Mouse (Mus musculus) liver, embryonic 12.5 days (tissue): ENCODE data around the gene Sft2d2. TPM values are rescaled to one million over a fixed set of nuclear protein-coding genes. Genes with fewer than 3 reads are reported as not detected.
A peak's percentile ranks its signal among the peaks of the same experiment; 100 is the strongest.

Experiments used
- ATAC-seq: fragments of 200-750 bp; cut with Nextera tagmentation; 2 replicates; pipeline ENCODE4 v1.8.0; 2017; ENCODE audit warnings: moderate number of reproducible peaks, mild to moderate bottlenecking, moderate library complexity
- H3K27ac ChIP-seq: fragments of 300-500 bp; sonication (generic); 2 replicates; pipeline ENCODE4 v1.5.1; 2016; ENCODE audit warnings: mild to moderate bottlenecking
- H3K27me3 ChIP-seq: fragments of 300-500 bp; sonication (generic); replicated peaks from 2 replicates; pipeline ENCODE4 v1.6.1; 2016; ENCODE audit warnings: mild to moderate bottlenecking, moderate library complexity
- H3K36me3 ChIP-seq: fragments of 300-500 bp; sonication (generic); 2 replicates; pipeline ENCODE4 v1.6.1; 2016; ENCODE audit warnings: mild to moderate bottlenecking, moderate library complexity
- H3K4me1 ChIP-seq: fragments of 300-500 bp; sonication (generic); 2 replicates; pipeline ENCODE4 v1.6.1; 2016
- H3K4me2 ChIP-seq: fragments of 300-500 bp; sonication (generic); 2 replicates; pipeline ENCODE4 v1.6.1; 2016; ENCODE audit warnings: mild to moderate bottlenecking, moderate library complexity
- H3K4me3 ChIP-seq: fragments of 300-500 bp; sonication (generic); 2 replicates; pipeline ENCODE4 v1.5.1; 2016; ENCODE audit warnings: mild to moderate bottlenecking, moderate library complexity
- H3K9ac ChIP-seq: fragments of 300-500 bp; sonication (generic); 2 replicates; pipeline ENCODE4 v1.6.1; 2016; ENCODE audit warnings: mild to moderate bottlenecking, moderate library complexity
- H3K9me3 ChIP-seq: fragments of 300-500 bp; sonication (generic); replicated peaks from 2 replicates; pipeline ENCODE4 v1.6.1; 2016; ENCODE audit warnings: mild to moderate bottlenecking, moderate library complexity
- WGBS: fragments of 180-500 bp; shearing (Covaris S2); methylation state at CpG from one replicate; pipeline ENCODE4 v1.1.7; 2016; ENCODE audit not compliant: insufficient replicate concordance; 5-methylcytosine and 5-hydroxymethylcytosine counted together
- polyA plus RNA-seq: library from polyadenylated mRNA; unstranded; fragments of >200 nt; fragmentation: Nextera tagmentation; extraction: Ambion mirVana; gene quantifications from 2 replicates; pipeline ENCODE4 v1.2.1, GENCODE M21; 2016

The Sft2d2 gene
- polyA plus RNA-seq, 1 experiment from 2014 or later, result 8.6 TPM

- 0 out of 2 replicates have a peak, but pooled peaks cover 9% of the 10 kb centered on the region for H3K27me3 ChIP-seq
- H3K4me2 ChIP-seq, result no peak overlapping the region
- no peaks in the 10 kb centered on the region for H3K9me3 ChIP-seq
- no peak overlapping the region for H3K4me3 ChIP-seq
- H3K4me1 ChIP-seq, result 0 out of 2 replicates have a peak, but pooled peaks cover 6% of the 10 kb centered on the region
- no peaks in the 10 kb centered on the region for H3K36me3 ChIP-seq
- H3K9ac ChIP-seq, result no peak overlapping the region
- no peak for ATAC-seq
- WGBS, result 69% methylated on average over 8 of the region's 8 CpGs
- no peak overlapping the region for H3K27ac ChIP-seq
Observed at GRCm38 (mm10) chr1:165200748-165201147, 6.5 kb upstream of the Sft2d2 start.

DNA sequence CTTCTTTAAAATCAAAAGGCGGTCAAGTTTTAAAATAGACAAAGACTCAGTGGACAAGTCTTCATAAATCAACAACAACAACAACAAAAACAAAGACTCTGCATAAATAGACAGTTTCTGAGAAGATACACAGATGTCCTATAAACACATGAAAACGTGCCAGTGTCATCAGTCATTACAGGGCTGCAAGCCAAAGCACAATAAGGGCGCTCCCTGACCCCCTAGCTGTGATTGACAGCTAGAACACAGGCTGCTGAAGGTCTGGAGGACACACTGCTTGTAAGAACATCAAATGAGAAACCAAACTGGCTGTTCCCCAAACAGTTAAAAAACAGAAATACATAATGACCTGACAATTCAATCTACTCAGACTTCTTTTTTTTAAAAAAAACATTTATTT lies 5.4 kb upstream of the Sft2d2 start:
- no peak for ATAC-seq
- no peak overlapping the region for H3K4me2 ChIP-seq
- H3K4me1 ChIP-seq, result peaks cover 16% of the 10 kb centered on the region
- H3K27me3 ChIP-seq, result 0 out of 2 replicates have a peak, but pooled peaks cover 9% of the 10 kb centered on the region
- no peak overlapping the region for H3K4me3 ChIP-seq
- WGBS, result 56% methylated on average over 3 of the region's 3 CpGs
- no peak overlapping the region for H3K9ac ChIP-seq
- no peak overlapping the region for H3K27ac ChIP-seq
- no peaks in the 10 kb centered on the region for H3K9me3 ChIP-seq
- H3K36me3 ChIP-seq, result no peaks in the 10 kb centered on the region

- no peaks in the 10 kb centered on the region for H3K36me3 ChIP-seq
- WGBS, result 47% methylated on average over 1 of the region's 1 CpGs
- peaks cover 18% of the 10 kb centered on the region for H3K4me1 ChIP-seq
- no peak overlapping the region for H3K27ac ChIP-seq
- ATAC-seq, result no peak
- 0 out of 2 replicates have a peak, but pooled peaks cover 9% of the 10 kb centered on the region for H3K27me3 ChIP-seq
- H3K9ac ChIP-seq, result no peak overlapping the region
- H3K4me2 ChIP-seq, result no peak overlapping the region
- H3K4me3 ChIP-seq, result no peak overlapping the region
- H3K9me3 ChIP-seq, result no peaks in the 10 kb centered on the region
Observed at GRCm38 (mm10) chr1:165198951-165199350, 4.7 kb upstream of the Sft2d2 start.

GRCm38 (mm10) chr1:165197875-165198274 lies 3.6 kb upstream of the Sft2d2 start:
- no peaks in the 10 kb centered on the region for H3K9me3 ChIP-seq
- ATAC-seq, result no peak
- no peaks in the 10 kb centered on the region for H3K36me3 ChIP-seq
- H3K27ac ChIP-seq, result no peak overlapping the region
- H3K9ac ChIP-seq, result no peak overlapping the region
- no peak overlapping the region for H3K4me3 ChIP-seq
- H3K4me1 ChIP-seq, result peaks cover 27% of the 10 kb centered on the region
- no peak overlapping the region for H3K4me2 ChIP-seq
- 27% methylated on average over 3 of the region's 3 CpGs for WGBS
- H3K27me3 ChIP-seq, result 0 out of 2 replicates have a peak, but pooled peaks cover 9% of the 10 kb centered on the region

DNA sequence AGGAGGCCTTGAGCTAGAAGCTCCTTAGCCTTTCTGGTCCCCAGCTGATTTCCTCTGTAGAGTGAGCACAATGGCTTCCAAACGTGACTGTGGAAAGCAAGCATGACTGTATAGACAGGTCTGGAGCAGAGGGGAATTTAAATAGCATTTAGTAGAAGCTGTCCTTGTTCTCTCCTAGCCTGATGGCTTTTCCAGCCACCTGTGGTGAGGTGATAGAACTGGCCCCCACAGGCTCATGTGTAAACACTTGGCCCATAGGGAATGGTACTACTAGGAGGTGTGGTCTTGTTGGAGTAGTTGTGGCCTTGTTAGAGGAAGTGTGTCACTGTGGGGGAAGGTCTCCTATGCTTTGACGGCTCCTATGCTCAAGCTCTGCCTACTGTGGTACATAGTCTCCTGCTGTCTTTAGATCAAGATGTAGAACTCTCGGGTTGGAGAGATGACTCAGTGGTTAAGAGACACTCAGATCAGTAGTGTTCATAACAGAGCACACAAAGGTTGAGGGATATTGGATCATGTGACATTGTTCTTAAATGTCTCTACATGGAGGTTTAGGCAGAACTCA lies 1.2 kb upstream of the Sft2d2 start:
- ATAC-seq, result no peak
- peak overlapping the region; percentile 97 for H3K4me2 ChIP-seq
- no peaks in the 10 kb centered on the region for H3K36me3 ChIP-seq
- peak overlapping the region; percentile 82 for H3K9ac ChIP-seq
- peak overlapping the region; percentile 82; the same call in 1 of the 2 replicates for H3K4me3 ChIP-seq
- H3K9me3 ChIP-seq, result no peaks in the 10 kb centered on the region
- WGBS, result 55% methylated on average over 3 of the region's 3 CpGs
- H3K4me1 ChIP-seq, result peaks cover 33% of the 10 kb centered on the region
- 0 out of 2 replicates have a peak, but pooled peaks cover 6% of the 10 kb centered on the region for H3K27me3 ChIP-seq
- H3K27ac ChIP-seq, result peak overlapping the region; percentile 89; the same call in 1 of the 2 replicates

GRCm38 (mm10) chr1:165194662-165195013 lies 400 bp upstream of the Sft2d2 start:
- ATAC-seq, result peak; percentile 38
- peak overlapping the region; percentile 82 for H3K9ac ChIP-seq

GRCm38 (mm10) chr1:165193426-165193825 lies 812 bp downstream of the Sft2d2 start:
- H3K36me3 ChIP-seq, result no peaks in the 10 kb centered on the region
- H3K27ac ChIP-seq, result peak overlapping the region; percentile 89
- no peak for ATAC-seq
- H3K9ac ChIP-seq, result peak overlapping the region; percentile 82
- H3K4me2 ChIP-seq, result peak overlapping the region; percentile 97
- H3K4me3 ChIP-seq, result peak overlapping the region; percentile 82
- H3K9me3 ChIP-seq, result no peaks in the 10 kb centered on the region
- H3K27me3 ChIP-seq, result no peaks in the 10 kb centered on the region
- 2% methylated on average over 7 of the region's 7 CpGs for WGBS
- peaks cover 40% of the 10 kb centered on the region for H3K4me1 ChIP-seq

More at GRCm38 (mm10) chr1:165194662-165195013, 400 bp upstream of the Sft2d2 start:
- Histone ChIP-seq H3K9me3 (no peaks in the 10 kb centered on the region), H3K36me3 (no peaks in the 10 kb centered on the region), H3K27ac (peak overlapping the region; percentile 89; the same call in 1 of the 2 replicates), H3K4me1 (peaks cover 33% of the 10 kb centered on the region), H3K27me3 (0 out of 2 replicates have a peak, but pooled peaks cover 6% of the 10 kb centered on the region), H3K4me2 (peak overlapping the region; percentile 97), H3K4me3 (peak overlapping the region; percentile 82)
- 13% methylated on average over 5 of the region's 5 CpGs for WGBS

GRCm38 (mm10) chr1:165192714-165193264 lies 1.4 kb downstream of the Sft2d2 start:
- no peaks in the 10 kb centered on the region for H3K9me3 ChIP-seq
- 19% methylated on average over 10 of the region's 10 CpGs for WGBS
- peak overlapping the region; percentile 82 for H3K4me3 ChIP-seq
- peak overlapping the region; percentile 82; the same call in 1 of the 2 replicates for H3K9ac ChIP-seq
- no peaks in the 10 kb centered on the region for H3K36me3 ChIP-seq
- peak overlapping the region; percentile 89; the same call in 1 of the 2 replicates for H3K27ac ChIP-seq
- ATAC-seq, result no peak
- no peaks in the 10 kb centered on the region for H3K27me3 ChIP-seq
- H3K4me1 ChIP-seq, result peaks cover 40% of the 10 kb centered on the region
- peak overlapping the region; percentile 97 for H3K4me2 ChIP-seq

- H3K27me3 ChIP-seq, result no peaks in the 10 kb centered on the region
- no peak overlapping the region for H3K9ac ChIP-seq
- H3K27ac ChIP-seq, result no peak overlapping the region
- no peaks in the 10 kb centered on the region for H3K9me3 ChIP-seq
- no peak for ATAC-seq
- peaks cover 39% of the 10 kb centered on the region for H3K4me1 ChIP-seq
- H3K4me3 ChIP-seq, result no peak overlapping the region
- no peak overlapping the region for H3K4me2 ChIP-seq
- 0 out of 2 replicates have a peak, but pooled peaks cover 4% of the 10 kb centered on the region for H3K36me3 ChIP-seq
- 31% methylated on average over 4 of the region's 4 CpGs for WGBS
Observed at GRCm38 (mm10) chr1:165192102-165192501, 2.1 kb downstream of the Sft2d2 start.

- no peaks in the 10 kb centered on the region for H3K9me3 ChIP-seq
- H3K4me2 ChIP-seq, result no peak overlapping the region
- H3K4me1 ChIP-seq, result peaks cover 41% of the 10 kb centered on the region
- no peak overlapping the region for H3K9ac ChIP-seq
- H3K27me3 ChIP-seq, result no peaks in the 10 kb centered on the region
- H3K4me3 ChIP-seq, result no peak overlapping the region
- H3K36me3 ChIP-seq, result 0 out of 2 replicates have a peak, but pooled peaks cover 6% of the 10 kb centered on the region
- no peak for ATAC-seq
- 83% methylated on average over 13 of the region's 13 CpGs for WGBS
- H3K27ac ChIP-seq, result no peak overlapping the region
Observed at GRCm38 (mm10) chr1:165191611-165192010, 2.6 kb downstream of the Sft2d2 start.

DNA sequence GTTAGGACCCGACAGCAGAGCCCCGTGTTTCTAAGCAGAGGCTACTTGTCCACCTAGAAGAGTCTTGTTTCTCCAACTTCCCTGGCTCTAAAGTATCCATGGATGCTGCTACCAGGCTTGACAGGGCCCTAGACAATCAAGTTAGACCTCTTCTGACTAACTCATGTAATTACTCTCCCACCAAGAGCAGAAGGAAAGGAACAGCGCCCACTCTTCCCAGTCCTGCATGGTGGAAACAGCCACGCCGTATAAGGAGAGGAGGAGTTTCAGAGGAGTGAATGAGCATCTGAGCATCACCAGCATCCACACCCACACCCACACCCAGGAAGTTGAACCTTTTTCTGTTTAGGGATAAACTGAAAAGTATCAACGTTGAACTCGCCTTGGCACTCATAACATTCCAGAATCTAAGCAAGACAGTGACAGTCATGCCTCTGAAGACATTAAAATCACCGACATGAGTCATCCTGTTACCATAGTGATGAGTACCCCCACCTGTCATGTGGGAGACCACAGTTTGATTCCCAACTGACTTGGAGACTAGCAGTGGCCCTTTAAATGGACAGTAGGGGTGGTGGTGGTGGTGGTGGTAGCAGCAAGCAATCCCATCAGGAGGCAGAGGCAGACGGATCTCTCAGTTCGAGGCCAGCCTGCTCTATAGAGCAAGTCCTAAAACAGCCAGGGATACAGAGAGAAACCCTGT lies 3.5 kb downstream of the Sft2d2 start:
- Histone ChIP-seq H3K27me3 (no peaks in the 10 kb centered on the region), H3K9me3 (no peaks in the 10 kb centered on the region), H3K4me3 (no peak overlapping the region), H3K9ac (no peak overlapping the region), H3K4me1 (peaks cover 41% of the 10 kb centered on the region), H3K36me3 (0 out of 2 replicates have a peak, but pooled peaks cover 6% of the 10 kb centered on the region), H3K27ac (no peak overlapping the region), H3K4me2 (no peak overlapping the region)
- 80% methylated on average over 10 of the region's 10 CpGs for WGBS
- no peak for ATAC-seq

- no peak overlapping the region for H3K4me3 ChIP-seq
- no peak overlapping the region for H3K9ac ChIP-seq
- WGBS, result 71% methylated on average over 6 of the region's 6 CpGs
- no peak for ATAC-seq
- H3K4me2 ChIP-seq, result no peak overlapping the region
- H3K27ac ChIP-seq, result no peak overlapping the region
- H3K9me3 ChIP-seq, result no peaks in the 10 kb centered on the region
- H3K4me1 ChIP-seq, result peaks cover 35% of the 10 kb centered on the region
- H3K27me3 ChIP-seq, result no peaks in the 10 kb centered on the region
- peaks cover 10% of the 10 kb centered on the region; the same call in 1 of the 2 replicates for H3K36me3 ChIP-seq
Observed at GRCm38 (mm10) chr1:165190068-165190467, 4.2 kb downstream of the Sft2d2 start.
